8 mouse cellular contexts compared by ENCODE assay signal in genomic region chr8:117282141-117282950, GRCm38 (mm10). TPM values are rescaled to one million over a fixed set of nuclear protein-coding genes. Genes with fewer than 3 reads are reported as not detected.
DNase-seq lines count a peak whose midpoint lies in the region; ATAC-seq lines count a peak whose summit lies in the region.

No protein-coding gene starts in this region.

- peaks cover 74% of the 10 kb centered on the region for H3K4me1 ChIP-seq in hindbrain, embryonic 10.5 days (replicated peaks)
- peaks cover 10% of the 10 kb centered on the region for H3K4me1 ChIP-seq in hindbrain, embryonic 11.5 days (replicated peaks; ENCODE audit: control insufficient read depth, insufficient read depth, low read length)
- peaks cover 21% of the 10 kb centered on the region for H3K4me1 ChIP-seq in brown adipose tissue, adult 24 weeks (ENCODE audit: control insufficient read depth, insufficient read depth, insufficient read length, low read length)
- H3K4me1 ChIP-seq in intestine, embryonic 16.5 days (ENCODE audit: control insufficient read depth, insufficient read depth, low read length): peaks cover 56% of the 10 kb centered on the region

- H3K27ac ChIP-seq in hindbrain, embryonic 10.5 days: peak overlapping the region; percentile 74
- no peak overlapping the region for H3K27ac ChIP-seq in hindbrain, embryonic 11.5 days (ENCODE audit: low read depth, low read length)
- peak overlapping the region; percentile 58 for H3K27ac ChIP-seq in brown adipose tissue, adult 24 weeks (replicated peaks; ENCODE audit: low read depth, low read length)
- peak overlapping the region; percentile 85 for H3K27ac ChIP-seq in intestine, embryonic 16.5 days (ENCODE audit: low read length)

- H3K4me3 ChIP-seq in hindbrain, embryonic 10.5 days: no peak overlapping the region
- no peak overlapping the region for H3K4me3 ChIP-seq in hindbrain, embryonic 11.5 days (ENCODE audit: low read depth, low read length)
- H3K4me3 ChIP-seq in brown adipose tissue, adult 24 weeks (ENCODE audit: insufficient read depth, low read depth, low read length): 0 out of 2 replicates have a peak overlapping the region, but pooled peaks have one; percentile 21
- peak overlapping the region; percentile 3; the same call in 1 of the 2 replicates for H3K4me3 ChIP-seq in intestine, embryonic 16.5 days (ENCODE audit: low read length)

- WGBS in hindbrain, embryonic 10.5 days: 66% methylated on average over 17 of the region's 17 CpGs
- WGBS in hindbrain, embryonic 11.5 days: 62% methylated on average over 17 of the region's 17 CpGs
- WGBS in intestine, embryonic 16.5 days: 35% methylated on average over 17 of the region's 17 CpGs

- intact Hi-C loops in gastrocnemius, postnatal 36 days (cut with DNase I): no loop called here

- H3K27me3 ChIP-seq in hindbrain, embryonic 10.5 days (ENCODE audit: insufficient read depth, poor library complexity, severe bottlenecking): no peaks in the 10 kb centered on the region
- H3K27me3 ChIP-seq in hindbrain, embryonic 11.5 days (ENCODE audit: control insufficient read depth, insufficient read depth, low read length): no peaks in the 10 kb centered on the region
- no peaks in the 10 kb centered on the region for H3K27me3 ChIP-seq in intestine, embryonic 16.5 days (replicated peaks; ENCODE audit: control insufficient read depth, insufficient read depth, low read length)

- no peak for ATAC-seq in hindbrain, embryonic 11.5 days (ENCODE audit: low FRiP score)
- peak; percentile 12; the same call in 1 of the 2 replicates for ATAC-seq in intestine, embryonic 16.5 days

- H3K9me3 ChIP-seq in hindbrain, embryonic 10.5 days: no peaks in the 10 kb centered on the region
- no peaks in the 10 kb centered on the region for H3K9me3 ChIP-seq in hindbrain, embryonic 11.5 days (ENCODE audit: control insufficient read depth, low read length)
- no peaks in the 10 kb centered on the region for H3K9me3 ChIP-seq in intestine, embryonic 16.5 days (ENCODE audit: control insufficient read depth, low read length)

- peaks cover 26% of the 10 kb centered on the region for H3K36me3 ChIP-seq in hindbrain, embryonic 10.5 days
- H3K36me3 ChIP-seq in hindbrain, embryonic 11.5 days (ENCODE audit: control insufficient read depth, insufficient read depth, low read length): no peaks in the 10 kb centered on the region; the same call in 1 of the 2 replicates
- peaks cover 10% of the 10 kb centered on the region; the same call in 1 of the 2 replicates for H3K36me3 ChIP-seq in intestine, embryonic 16.5 days (ENCODE audit: control insufficient read depth, insufficient read depth, low read length)

- no peak overlapping the region for H3K9ac ChIP-seq in hindbrain, embryonic 11.5 days (ENCODE audit: low read depth, low read length)
- peak overlapping the region; percentile 53 for H3K9ac ChIP-seq in intestine, embryonic 16.5 days (ENCODE audit: low read depth, low read length)

- H3K4me2 ChIP-seq in hindbrain, embryonic 11.5 days (replicated peaks; ENCODE audit: low read depth, low read length): no peak overlapping the region
- H3K4me2 ChIP-seq in intestine, embryonic 16.5 days (ENCODE audit: low read depth, low read length): peak overlapping the region; percentile 45

- DNase-seq in hindbrain, embryonic 10.5 days (ENCODE audit: low spot score): no peak
- no peak for DNase-seq in hindbrain, embryonic 11.5 days (ENCODE audit: low spot score)
- peak; percentile 73 for DNase-seq in lung, postnatal 36 days
- no peak for DNase-seq in retina, postnatal 1 day
- DNase-seq in yolk sac, embryonic 10.5 days (ENCODE audit: low spot score): no peak
- DNase-seq in gastrocnemius, postnatal 36 days: no peak

RNA-seq across cellular contexts. Expression of gene Cmip, which starts 25.5 kb away (rescaled TPM):
- 10.6 and 14.0 TPM in 2 replicates for polyA plus RNA-seq in hindbrain, embryonic 10.5 days (2016; fragmentation: Nextera tagmentation; extraction: Ambion mirVana)
- polyA plus RNA-seq in hindbrain, embryonic 11.5 days (2014; fragmentation: Nextera tagmentation; extraction: Ambion mirVana): 27.0 and 31.9 TPM in 2 replicates
- 4.2 and 6.1 TPM in 2 replicates for polyA plus RNA-seq in brown adipose tissue, adult 24 weeks (2012; ENCODE audit: insufficient read depth, insufficient read length, missing spikeins)
- polyA plus RNA-seq in intestine, embryonic 16.5 days (2015; fragmentation: Nextera tagmentation; extraction: Ambion mirVana): 16.7 and 16.8 TPM in 2 replicates
- 1 to 10 TPM; 7.4 to 9.6 TPM for total RNA-seq in gastrocnemius, postnatal 36 days (2021)

Comparison
In these comparisons a context has a peak if more than half of its experiments do, and no peak if none do; other contexts are left out.
1. H3K4me3 ChIP-seq: peak in brown adipose tissue, adult 24 weeks (single experiment) and intestine, embryonic 16.5 days (single experiment); none in hindbrain, embryonic 10.5 days (single experiment) and hindbrain, embryonic 11.5 days (single experiment).